Mouse (Mus musculus) midbrain, embryonic 11.5 days (tissue): ENCODE results near the gene Cpeb2. TPM values are rescaled to one million over a fixed set of nuclear protein-coding genes. Genes with fewer than 3 reads are reported as not detected.

ENCODE experiments used
- ATAC-seq: fragments of 200-750 bp; cut with Nextera tagmentation; 2 replicates; pipeline ENCODE4 v1.8.0; 2017; ENCODE audit warnings: moderate TSS enrichment, moderate library complexity; ENCODE audit not compliant: low FRiP score
- DNase-seq: peaks from one replicate; pipeline ENCODE4 v3.0.0; 2015; ENCODE audit warnings: low spot score; ENCODE audit errors: missing footprints
- H3K27ac ChIP-seq: fragments of 300-500 bp; sonication (generic); 2 replicates; pipeline ENCODE4 v1.5.1; 2014; ENCODE audit warnings: low read depth, low read length
- H3K27me3 ChIP-seq: fragments of 300-500 bp; sonication (generic); 2 replicates; pipeline ENCODE4 v1.6.1; 2014; ENCODE audit warnings: mild to moderate bottlenecking, low read length, moderate library complexity, mixed read lengths; ENCODE audit not compliant: control insufficient read depth, insufficient read depth
- H3K36me3 ChIP-seq: fragments of 300-500 bp; sonication (generic); 2 replicates; pipeline ENCODE4 v1.6.1; 2014; ENCODE audit warnings: mild to moderate bottlenecking, low read length, moderate library complexity, mixed read lengths; ENCODE audit not compliant: control insufficient read depth, insufficient read depth
- H3K4me1 ChIP-seq: fragments of 300-500 bp; sonication (generic); 2 replicates; pipeline ENCODE4 v1.6.1; 2014; ENCODE audit warnings: low read length; ENCODE audit not compliant: control insufficient read depth, insufficient read depth
- H3K4me2 ChIP-seq: fragments of 300-500 bp; sonication (generic); 2 replicates; pipeline ENCODE4 v1.6.1; 2014; ENCODE audit warnings: mild to moderate bottlenecking, moderate library complexity
- H3K4me3 ChIP-seq: fragments of 300-500 bp; sonication (generic); 2 replicates; pipeline ENCODE4 v1.5.1; 2014; ENCODE audit warnings: low read depth, low read length
- H3K9ac ChIP-seq: fragments of 300-500 bp; sonication (generic); 2 replicates; pipeline ENCODE4 v1.6.1; 2014; ENCODE audit warnings: low read length
- H3K9me3 ChIP-seq: fragments of 300-500 bp; sonication (generic); 2 replicates; pipeline ENCODE4 v1.6.1; 2016; ENCODE audit warnings: low read length; ENCODE audit not compliant: control insufficient read depth
- WGBS: fragments of 180-500 bp; shearing (Covaris S2); extraction: QIAGEN DNeasy Blood & Tissue Kit; methylation state at CpG from one replicate; pipeline ENCODE4 v1.1.7; 2014; 5-methylcytosine and 5-hydroxymethylcytosine counted together
- polyA plus RNA-seq: library from polyadenylated mRNA; unstranded; fragments of >200 nt; fragmentation: Nextera tagmentation; extraction: Ambion mirVana; gene quantifications from 2 replicates; pipeline ENCODE4 v1.2.1, GENCODE M21; 2014

Cpeb2 gene
- polyA plus RNA-seq, 1 experiment from 2014 or later: 5.0 TPM

- no peak for DNase-seq
- H3K36me3 ChIP-seq: no peaks in the 10 kb centered on the region
- H3K27ac ChIP-seq: no peak overlapping the region
- H3K9me3 ChIP-seq: no peaks in the 10 kb centered on the region
- no peak for ATAC-seq
- no peaks in the 10 kb centered on the region for H3K4me1 ChIP-seq
- H3K4me2 ChIP-seq: no peak overlapping the region
- H3K4me3 ChIP-seq: no peak overlapping the region
- 73% methylated on average over 4 of the region's 4 CpGs for WGBS
- H3K9ac ChIP-seq: no peak overlapping the region
- no peaks in the 10 kb centered on the region for H3K27me3 ChIP-seq
These were observed 9.6 kb upstream of the Cpeb2 start for GRCm38 (mm10) chr5:43223359-43223758.

- WGBS: 72% methylated on average over 3 of the region's 3 CpGs
- no peak overlapping the region for H3K9ac ChIP-seq
- no peaks in the 10 kb centered on the region for H3K36me3 ChIP-seq
- H3K4me1 ChIP-seq: no peaks in the 10 kb centered on the region
- ATAC-seq: no peak
- H3K27ac ChIP-seq: no peak overlapping the region
- no peak overlapping the region for H3K4me2 ChIP-seq
- H3K27me3 ChIP-seq: no peaks in the 10 kb centered on the region
- H3K4me3 ChIP-seq: no peak overlapping the region
- no peaks in the 10 kb centered on the region for H3K9me3 ChIP-seq
- no peak for DNase-seq
These were observed 8.7 kb upstream of the Cpeb2 start for GRCm38 (mm10) chr5:43224245-43224644.

- ATAC-seq (no peak), DNase-seq (no peak)
- no peaks in the 10 kb centered on the region for H3K9me3 ChIP-seq
- no peak overlapping the region for H3K9ac ChIP-seq
- H3K27ac ChIP-seq: no peak overlapping the region
- H3K4me3 ChIP-seq: no peak overlapping the region
- H3K36me3 ChIP-seq: no peaks in the 10 kb centered on the region
- no peak overlapping the region for H3K4me2 ChIP-seq
- H3K4me1 ChIP-seq: no peaks in the 10 kb centered on the region
- no peaks in the 10 kb centered on the region for H3K27me3 ChIP-seq
These were observed 6.8 kb upstream of the Cpeb2 start for GRCm38 (mm10) chr5:43226160-43226559.

GRCm38 (mm10) chr5:43227607-43228006 lies 5.4 kb upstream of the Cpeb2 start:
- no peaks in the 10 kb centered on the region for H3K9me3 ChIP-seq
- H3K9ac ChIP-seq: no peak overlapping the region
- no peaks in the 10 kb centered on the region for H3K27me3 ChIP-seq
- no peak overlapping the region for H3K4me3 ChIP-seq
- H3K4me2 ChIP-seq: no peak overlapping the region
- no peak overlapping the region for H3K27ac ChIP-seq
- ATAC-seq (no peak), DNase-seq (no peak)
- no peaks in the 10 kb centered on the region for H3K36me3 ChIP-seq
- WGBS: 79% methylated on average over 5 of the region's 5 CpGs
- H3K4me1 ChIP-seq: peaks cover 2% of the 10 kb centered on the region; the same call in 1 of the 2 replicates

- Histone ChIP-seq H3K27me3 (no peaks in the 10 kb centered on the region), H3K4me2 (no peak overlapping the region), H3K27ac (no peak overlapping the region), H3K9me3 (no peaks in the 10 kb centered on the region), H3K9ac (no peak overlapping the region), H3K4me1 (peaks cover 2% of the 10 kb centered on the region; the same call in 1 of the 2 replicates), H3K4me3 (no peak overlapping the region), H3K36me3 (no peaks in the 10 kb centered on the region)
- WGBS: 40% methylated on average over 2 of the region's 2 CpGs
- DNase-seq: peak; percentile 80
- no peak for ATAC-seq
These were observed 1.9 kb upstream of the Cpeb2 start for GRCm38 (mm10) chr5:43231061-43231460.

- DNase-seq: no peak
- 2% methylated on average over 6 of the region's 6 CpGs for WGBS
- no peak for ATAC-seq
These were observed 856 bp upstream of the Cpeb2 start for GRCm38 (mm10) chr5:43232149-43232479.

GRCm38 (mm10) chr5:43233316-43234181 lies 579 bp downstream of the Cpeb2 start:
- peak; percentile 59 for ATAC-seq
- under 1% methylated on average over 68 of the region's 101 CpGs for WGBS

More at GRCm38 (mm10) chr5:43232149-43232479, 856 bp upstream of the Cpeb2 start:
- H3K27ac ChIP-seq: no peak overlapping the region; the same call in 1 of the 2 replicates
- peak overlapping the region; percentile 82 for H3K4me2 ChIP-seq
- peak overlapping the region; percentile 89 for H3K4me3 ChIP-seq
- peaks cover 2% of the 10 kb centered on the region; the same call in 1 of the 2 replicates for H3K4me1 ChIP-seq
- no peaks in the 10 kb centered on the region for H3K36me3 ChIP-seq
- no peaks in the 10 kb centered on the region for H3K9me3 ChIP-seq
- H3K9ac ChIP-seq: peak overlapping the region; percentile 88
- H3K27me3 ChIP-seq: no peaks in the 10 kb centered on the region

GRCm38 (mm10) chr5:43234321-43235185 lies 1.6 kb downstream of the Cpeb2 start:
- no peaks in the 10 kb centered on the region for H3K36me3 ChIP-seq
- H3K4me1 ChIP-seq: peaks cover 2% of the 10 kb centered on the region; the same call in 1 of the 2 replicates
- under 1% methylated on average over 50 of the region's 113 CpGs for WGBS
- peak overlapping the region; percentile 93 for H3K27ac ChIP-seq
- ATAC-seq: peak; percentile 28
- peak overlapping the region; percentile 82 for H3K4me2 ChIP-seq
- peak; percentile 89 for DNase-seq
- H3K4me3 ChIP-seq: peak overlapping the region; percentile 89
- H3K9me3 ChIP-seq: no peaks in the 10 kb centered on the region
- peak overlapping the region; percentile 88 for H3K9ac ChIP-seq
- no peaks in the 10 kb centered on the region for H3K27me3 ChIP-seq

More at GRCm38 (mm10) chr5:43233316-43234181, 579 bp downstream of the Cpeb2 start:
- Histone ChIP-seq H3K4me2 (peak overlapping the region; percentile 82), H3K9me3 (no peaks in the 10 kb centered on the region), H3K27me3 (no peaks in the 10 kb centered on the region), H3K9ac (peak overlapping the region; percentile 88), H3K4me3 (peak overlapping the region; percentile 89), H3K27ac (peak overlapping the region; percentile 93), H3K36me3 (no peaks in the 10 kb centered on the region), H3K4me1 (peaks cover 2% of the 10 kb centered on the region; the same call in 1 of the 2 replicates)
- no peak for DNase-seq
